Mouse (Mus musculus) CD4-positive, CD25-positive, alpha-beta regulatory T cell, adult 2 months (primary cell): ENCODE measurements around the gene Rmi2.
"Not testable (repeated sequence)": the region's sequence is repeated elsewhere in the genome, so short reads cannot be mapped to it uniquely, and the experiment has no call there.

Experiments
- DNase-seq: peaks from one replicate; pipeline ENCODE4 v3.0.0-alpha.2; 2012; ENCODE audit warnings: low read depth, low spot score

Rmi2 gene

DNA sequence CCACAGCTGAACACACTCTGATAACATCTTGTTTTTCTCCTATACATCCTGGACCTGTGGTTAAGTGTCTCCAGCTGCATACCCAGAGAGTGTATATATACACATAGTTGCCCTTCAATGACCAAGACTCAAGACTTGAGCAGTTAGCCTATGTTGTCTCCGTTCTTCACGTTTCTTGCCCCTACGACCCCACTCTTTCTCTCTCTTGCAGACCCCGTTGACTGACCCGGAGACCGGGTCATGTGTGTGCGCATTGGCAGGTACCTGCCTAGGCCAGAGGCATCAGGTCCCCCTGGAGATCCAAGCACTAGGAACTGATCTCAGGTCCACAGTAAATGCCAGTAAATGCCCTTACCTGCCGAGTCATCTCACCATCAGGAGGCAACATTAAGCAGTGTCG, 7.6 kb upstream of the Rmi2 start:
- no peak for DNase-seq

DNA sequence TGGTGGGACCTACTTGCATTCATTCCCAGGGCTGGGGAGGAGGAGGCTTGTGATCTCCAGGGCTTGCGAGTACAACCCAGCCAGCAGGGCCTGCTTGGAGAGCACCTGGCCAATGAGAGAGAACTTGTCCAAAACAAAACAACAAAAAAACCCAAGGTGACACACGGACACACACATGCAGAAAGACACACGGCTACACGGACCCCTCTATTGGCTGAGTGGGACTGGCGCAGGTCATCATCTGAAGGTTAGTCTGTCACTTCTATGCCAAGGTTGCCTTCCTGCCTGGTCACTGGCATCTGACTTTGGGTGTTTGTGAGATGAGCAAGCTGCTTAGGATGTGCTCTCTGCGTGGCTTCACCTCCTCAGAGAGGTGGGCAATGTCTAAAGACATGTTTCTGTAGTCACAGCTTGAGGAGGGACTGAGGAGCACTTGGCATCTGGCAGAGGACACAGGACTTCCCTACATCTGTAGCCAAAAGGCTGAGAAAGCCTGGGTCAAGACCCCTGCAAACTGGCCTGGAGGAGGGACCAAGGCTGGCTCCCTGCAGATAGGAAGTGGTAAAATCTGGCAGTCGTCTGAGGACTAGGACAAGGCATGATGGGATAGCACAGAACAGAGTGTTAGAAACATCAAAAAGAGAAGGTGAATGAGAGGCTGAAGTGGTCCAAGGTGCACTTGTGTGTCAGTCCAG, 6.9 kb upstream of the Rmi2 start:
- DNase-seq: no peak

DNA sequence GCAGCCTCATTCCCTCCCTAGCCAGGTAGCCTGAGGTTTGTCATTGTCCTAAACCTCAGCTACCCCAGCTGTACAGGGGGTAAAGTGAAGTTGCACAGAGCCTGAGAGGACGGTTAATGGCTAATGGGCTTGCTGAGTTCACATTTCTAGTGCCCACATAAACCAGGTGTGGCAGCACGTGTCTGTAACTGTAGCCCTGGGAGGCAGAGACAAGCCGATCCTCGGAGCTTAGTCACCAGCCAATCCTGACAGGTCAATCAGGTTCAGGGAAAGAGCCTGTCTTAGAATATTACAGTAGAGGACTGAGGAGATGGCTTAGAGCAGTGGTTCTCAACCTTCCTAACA, 6.4 kb upstream of the Rmi2 start:
- DNase-seq: no peak

GRCm38 (mm10) chr16:10834542-10834910, 333 bp upstream of the Rmi2 start:
- no peak for DNase-seq

GRCm38 (mm10) chr16:10836388-10836787, 1.5 kb downstream of the Rmi2 start:
- no peak for DNase-seq

GRCm38 (mm10) chr16:10837250-10837649, 2.4 kb downstream of the Rmi2 start:
- no peak for DNase-seq

- peak; percentile 43 for DNase-seq
Measured at GRCm38 (mm10) chr16:10837903-10838302, 3.0 kb downstream of the Rmi2 start.

DNA sequence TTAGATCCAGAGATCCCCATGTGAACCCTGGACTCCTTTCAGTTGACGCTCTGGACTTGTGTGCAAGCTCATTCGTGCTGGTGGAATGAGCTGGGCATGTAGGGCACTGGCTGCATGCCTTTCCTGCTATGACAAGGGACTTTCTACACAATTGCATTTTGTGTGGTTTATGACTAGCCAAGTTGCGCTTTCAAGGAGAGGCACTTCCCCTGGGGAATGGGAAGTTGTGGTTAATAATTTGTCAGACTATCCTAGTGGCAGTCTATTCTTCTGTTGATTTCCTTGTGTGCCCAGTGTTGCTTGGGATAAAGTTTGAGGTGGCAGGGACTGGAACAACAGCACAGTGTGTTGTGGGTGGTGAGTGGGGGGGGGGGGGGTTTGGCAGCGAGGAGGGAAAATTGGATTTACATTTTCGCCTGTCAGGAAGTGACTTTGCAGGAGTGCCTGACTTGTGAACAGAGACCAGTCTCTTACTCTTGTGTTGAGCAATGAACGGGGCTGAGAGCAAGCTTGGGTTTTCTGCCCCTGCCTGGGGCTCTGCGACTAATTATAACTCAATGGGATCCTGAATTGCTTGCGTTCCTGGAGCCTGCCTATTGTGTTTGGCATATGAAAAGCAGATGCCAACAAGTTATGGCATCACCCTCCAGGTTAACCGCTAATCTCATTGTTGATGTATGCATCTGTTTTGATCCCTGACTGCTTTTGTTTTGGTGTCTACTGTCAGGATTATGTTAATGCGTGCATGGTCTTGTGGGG, 3.8 kb downstream of the Rmi2 start:
- DNase-seq: no peak

GRCm38 (mm10) chr16:10840018-10840417, 5.2 kb downstream of the Rmi2 start:
- peak; percentile 52 for DNase-seq

DNA sequence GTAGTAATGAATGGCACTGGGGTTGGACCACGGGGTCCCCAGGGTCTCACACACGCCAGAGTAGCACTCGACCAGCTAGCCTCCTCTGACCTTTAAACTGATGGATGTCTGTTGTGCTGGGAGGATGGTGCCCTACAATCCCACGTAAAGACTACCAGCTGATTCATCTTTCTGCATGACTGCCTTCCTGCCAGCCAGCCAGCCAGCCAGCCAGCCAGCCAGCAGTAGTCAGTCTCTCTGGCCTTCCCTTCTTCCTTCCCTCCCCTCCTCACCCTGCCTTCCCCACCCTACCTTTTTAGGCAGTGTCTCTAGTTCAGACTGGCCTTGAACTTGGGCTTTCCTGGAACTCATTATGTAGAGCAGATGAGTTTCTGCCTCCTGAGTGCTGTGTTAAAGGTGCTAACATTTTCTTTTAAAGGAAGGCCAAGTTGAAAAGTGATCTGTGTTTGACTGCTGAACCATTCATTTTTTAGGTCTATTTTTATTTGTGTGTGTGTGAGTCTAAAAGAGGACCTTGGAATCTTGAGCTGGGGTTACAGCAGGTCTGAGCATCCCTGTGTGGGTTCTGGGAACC, 7.5 kb downstream of the Rmi2 start:
- DNase-seq: peak; percentile 54

- peak; percentile 86 for DNase-seq
Measured at GRCm38 (mm10) chr16:10843486-10844318, 8.8 kb downstream of the Rmi2 start.

- no peak for DNase-seq
Measured at GRCm38 (mm10) chr16:10844319-10844670, 9.4 kb downstream of the Rmi2 start.

- DNase-seq: no peak
Measured at GRCm38 (mm10) chr16:10845952-10846351, 11.1 kb downstream of the Rmi2 start.

DNA sequence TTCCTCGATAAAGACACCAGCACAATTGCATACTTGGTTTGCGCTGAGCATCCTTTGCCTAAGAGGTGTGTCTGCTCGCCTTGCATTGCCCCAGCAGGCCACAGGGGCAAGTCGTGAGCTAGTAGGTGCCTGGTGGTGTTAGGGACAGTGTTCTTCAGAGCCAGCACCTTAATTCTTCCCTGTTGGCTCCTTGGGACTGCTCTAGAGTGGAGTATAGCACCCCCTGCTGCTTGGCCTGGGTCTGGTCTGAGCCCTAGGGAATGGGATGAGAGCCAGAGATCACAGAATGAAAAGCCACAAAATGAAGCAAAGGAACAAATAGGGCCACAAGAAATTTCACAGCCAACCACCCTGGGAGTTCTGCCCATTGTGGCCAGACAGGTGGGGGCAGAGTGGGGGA, 11.6 kb downstream of the Rmi2 start:
- DNase-seq: peak; percentile 84

DNA sequence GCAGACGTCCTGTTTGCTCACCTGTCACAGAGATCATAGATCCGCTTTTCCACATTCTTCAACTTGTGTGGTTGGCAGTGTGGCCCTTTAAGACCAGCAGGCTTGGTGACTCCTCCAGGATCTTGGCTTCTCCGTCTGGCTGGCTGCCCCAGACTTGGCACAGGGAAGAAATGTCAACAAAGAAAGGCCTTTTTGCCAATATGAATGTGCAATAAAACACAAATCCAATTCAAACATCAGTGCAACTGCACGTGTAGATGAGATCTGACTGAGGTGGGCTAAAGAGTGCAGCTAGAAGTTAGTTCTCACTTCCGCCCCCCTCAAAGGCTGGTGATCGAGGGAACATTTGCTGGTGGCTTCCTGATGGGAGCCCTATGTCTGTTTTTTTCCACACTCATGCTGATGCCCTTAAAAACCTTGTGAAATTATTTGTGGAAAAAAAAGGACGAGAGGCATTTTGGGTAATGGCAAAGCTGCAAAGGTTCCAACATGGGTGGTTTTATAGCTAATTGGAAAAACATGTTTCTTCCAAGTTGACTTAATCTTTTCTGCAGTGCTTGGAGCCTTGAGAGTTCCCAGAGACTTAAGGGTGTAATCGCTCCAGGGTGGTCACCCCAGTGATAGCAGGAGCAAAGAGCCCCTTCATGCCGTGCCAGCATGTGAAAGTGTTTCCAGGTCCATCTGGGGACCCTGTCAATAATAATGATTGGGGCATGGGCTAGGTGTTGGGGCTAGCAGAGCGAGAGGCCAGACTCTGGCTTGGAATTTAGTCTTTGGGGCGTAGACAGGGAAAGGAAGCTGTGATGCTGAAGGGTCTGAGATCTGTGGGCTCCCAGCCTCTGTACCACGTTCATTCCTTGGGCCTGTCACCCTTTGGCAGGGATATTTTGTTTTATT, 15.4 kb downstream of the Rmi2 start:
- no peak for DNase-seq

DNA sequence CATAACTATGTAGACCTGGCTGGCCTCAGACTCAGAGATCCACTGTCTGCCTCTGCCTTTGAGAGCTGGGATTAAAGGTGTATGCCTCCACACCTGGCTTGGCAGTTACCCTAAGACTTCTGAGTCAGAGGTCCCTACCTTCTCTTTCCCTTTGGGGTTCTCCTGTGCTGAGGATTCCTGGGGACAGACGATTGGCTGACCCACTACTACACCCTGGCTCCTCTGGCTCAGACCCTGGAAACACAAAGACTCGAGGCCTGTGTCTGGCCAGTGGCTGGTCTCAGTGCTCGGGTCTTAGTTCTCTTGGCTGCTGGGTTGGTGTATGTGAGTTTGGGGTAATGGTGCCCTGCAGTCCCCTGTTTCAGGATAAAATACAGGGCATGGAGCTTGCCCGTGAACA, 16.0 kb downstream of the Rmi2 start:
- no peak for DNase-seq

- not testable (repeated sequence) for DNase-seq
Measured at GRCm38 (mm10) chr16:10852216-10852615, 17.4 kb downstream of the Rmi2 start.

GRCm38 (mm10) chr16:10859726-10860245, 24.9 kb downstream of the Rmi2 start:
- no peak for DNase-seq

GRCm38 (mm10) chr16:10861408-10861807, 26.5 kb downstream of the Rmi2 start:
- DNase-seq: no peak

- DNase-seq: no peak
Measured at GRCm38 (mm10) chr16:10864833-10865591, 30.2 kb downstream of the Rmi2 start.
